Mouse (Mus musculus) liver, adult 2 months (tissue): Measurements from ENCODE around the gene Vmn1r139. TPM values are rescaled to one million over a fixed set of nuclear protein-coding genes. Genes with fewer than 3 reads are reported as not detected.
"Not testable (repeated sequence)": the region's sequence is repeated elsewhere in the genome, so short reads cannot be mapped to it uniquely, and the experiment has no call there.

Experiments
- DNase-seq: peaks from one replicate; pipeline ENCODE4 v3.0.0-alpha.2; 2011; ENCODE audit warnings: low read depth, low spot score; ENCODE audit errors: extremely low read depth
- H3K27ac ChIP-seq: fragments of 200-500 bp; replicated peaks from 2 replicates; pipeline ENCODE4 v1.5.1; 2012; ENCODE audit warnings: low read depth, mild to moderate bottlenecking, control low read depth, inconsistent platforms, low read length; ENCODE audit not compliant: insufficient read depth
- H3K27me3 ChIP-seq: fragments of 200-500 bp; 2 replicates; pipeline ENCODE4 v1.6.1; 2012; ENCODE audit warnings: mild to moderate bottlenecking, moderate library complexity, low read length, inconsistent platforms; ENCODE audit not compliant: control insufficient read depth, insufficient read depth
- H3K36me3 ChIP-seq: fragments of 200-500 bp; 2 replicates; pipeline ENCODE4 v1.6.1; 2012; ENCODE audit warnings: low read length, inconsistent platforms; ENCODE audit not compliant: control insufficient read depth, insufficient read depth
- H3K4me1 ChIP-seq: fragments of 200-500 bp; 2 replicates; pipeline ENCODE4 v1.6.1; 2011; ENCODE audit warnings: low read length; ENCODE audit not compliant: control insufficient read depth, insufficient read depth
- H3K4me3 ChIP-seq: fragments of 200-500 bp; 2 replicates; pipeline ENCODE4 v1.5.1; 2011; ENCODE audit warnings: low read depth, mild to moderate bottlenecking, control low read depth, low read length, moderate library complexity; ENCODE audit not compliant: insufficient read depth
- H3K79me2 ChIP-seq: fragments of 200-500 bp; 2 replicates; pipeline ENCODE4 v1.6.1; 2012; ENCODE audit warnings: inconsistent platforms, mild to moderate bottlenecking, low read length, moderate library complexity; ENCODE audit not compliant: control insufficient read depth, insufficient read depth
- H3K9ac ChIP-seq: fragments of 200-500 bp; 2 replicates; pipeline ENCODE4 v1.6.1; 2012; ENCODE audit warnings: low read depth, mild to moderate bottlenecking, control low read depth, inconsistent platforms, low read length
- WGBS: fragments of 180-500 bp; shearing (Covaris S2); methylation state at CpG from one replicate; pipeline ENCODE4 v1.1.7; 2018; 5-methylcytosine and 5-hydroxymethylcytosine counted together
- polyA plus RNA-seq: library from polyadenylated mRNA; depleted of rRNA; stranded (reverse); fragments of >200 nt; gene quantifications from 2 replicates; pipeline ENCODE4 v1.2.3, GENCODE M21; 2012; rRNA removed
- total RNA-seq: library from RNA; depleted of rRNA; stranded (reverse); fragments of >200 nt; gene quantifications from 2 replicates; pipeline ENCODE4 v1.2.3, GENCODE M21; 2014; rRNA removed

Vmn1r139 gene
- total RNA-seq (not detected in 2 replicates), polyA plus RNA-seq (not detected in 2 replicates)

- no CpG with 5 or more reads among the region's 7 CpGs for WGBS
- H3K4me3 ChIP-seq, H3K4me1 ChIP-seq, DNase-seq, H3K27me3 ChIP-seq, H3K36me3 ChIP-seq, H3K79me2 ChIP-seq, H3K27ac ChIP-seq, H3K9ac ChIP-seq: not testable (repeated sequence)
Measured at GRCm38 (mm10) chr7:22068757-22069156, at the start of gene Vmn1r139. Vmn1r139 (plus strand) TSS chr7:22069057.

DNA sequence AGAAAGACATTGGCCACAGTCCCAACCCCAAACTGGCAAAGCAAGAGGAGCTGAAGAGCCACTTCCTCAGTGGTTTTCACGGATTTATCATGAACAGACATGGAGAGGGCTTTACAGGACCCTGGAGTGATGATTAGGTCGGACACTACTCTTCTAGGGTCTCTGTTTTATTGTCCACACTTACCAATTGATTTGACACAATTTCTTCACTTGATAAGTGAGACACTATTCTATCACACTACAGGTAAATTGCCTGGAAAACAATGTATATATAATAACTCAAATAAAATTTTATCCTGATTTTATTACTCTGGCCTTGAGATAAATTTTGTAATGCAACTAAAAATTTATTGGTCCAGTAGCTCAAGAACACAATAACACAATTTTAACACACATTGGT is 40.1 kb upstream of the Vmn1r139 start, which contains the start of gene Vmn1r138:
Gene Vmn1r138, minus strand, starts transcription at position 101 of the 400 bp plus-strand sequence.
- H3K36me3 ChIP-seq, H3K27ac ChIP-seq, H3K27me3 ChIP-seq, H3K4me1 ChIP-seq, DNase-seq, H3K4me3 ChIP-seq, H3K9ac ChIP-seq, H3K79me2 ChIP-seq: not testable (repeated sequence)
- WGBS: no CpG with 5 or more reads among the region's 2 CpGs

DNA sequence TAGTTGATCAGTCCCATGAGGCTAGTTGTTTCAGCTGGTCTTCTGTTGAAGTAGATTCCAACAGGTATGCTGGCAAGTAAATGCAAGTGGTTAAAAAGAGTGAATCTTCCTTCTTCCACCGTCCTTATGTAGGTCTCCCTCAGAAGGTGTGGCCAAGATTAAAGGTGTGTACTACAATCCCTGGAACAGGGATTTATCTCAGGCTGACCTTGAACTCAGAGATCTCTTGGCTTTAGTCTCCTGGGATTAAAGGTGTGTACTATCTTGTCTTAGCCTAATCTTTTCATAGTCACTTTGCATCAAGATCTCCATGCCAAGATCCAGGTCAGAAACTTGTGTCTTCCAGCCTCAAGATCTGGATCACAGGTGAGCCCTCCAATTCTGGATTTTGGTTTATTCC is 12.7 kb upstream of the Vmn1r139 start, which contains the start of gene Gm6176:
Gene Gm6176, minus strand, starts transcription at position 101 of the 400 bp plus-strand sequence.
- H3K4me1 ChIP-seq, DNase-seq, H3K36me3 ChIP-seq, H3K27me3 ChIP-seq, H3K79me2 ChIP-seq, H3K27ac ChIP-seq, H3K4me3 ChIP-seq, H3K9ac ChIP-seq: not testable (repeated sequence)
- no CpG with 5 or more reads among the region's 1 CpGs for WGBS

GRCm38 (mm10) chr7:22118145-22118544 is 49.3 kb downstream of the Vmn1r139 start, which contains the start of gene Gm16451:
Gm16451 (minus strand) TSS chr7:22118245.
- H3K9ac ChIP-seq, H3K27me3 ChIP-seq, H3K4me1 ChIP-seq, H3K27ac ChIP-seq, DNase-seq, H3K36me3 ChIP-seq, H3K4me3 ChIP-seq, H3K79me2 ChIP-seq: not testable (repeated sequence)
- no CpG with 5 or more reads among the region's 2 CpGs for WGBS

- H3K27me3 ChIP-seq, H3K9ac ChIP-seq, H3K36me3 ChIP-seq, DNase-seq, H3K4me3 ChIP-seq, H3K79me2 ChIP-seq, H3K4me1 ChIP-seq, H3K27ac ChIP-seq: not testable (repeated sequence)
- WGBS: no CpG with 5 or more reads among the region's 5 CpGs
Measured at GRCm38 (mm10) chr7:22134641-22135040, 65.8 kb downstream of the Vmn1r139 start, which contains the start of gene Gm10666. Gm10666 (minus strand) TSS chr7:22134741.

Other genes with a start within 250 kb of the Vmn1r139 start
- not detected in 2 replicates for gene Vmn1r135, start 236.7 kb upstream of the Vmn1r139 start, total RNA-seq
- gene Vmn1r135, start 236.7 kb upstream of the Vmn1r139 start, polyA plus RNA-seq: not detected in 2 replicates
- not detected in 2 replicates for gene Gm5725, start 224.8 kb upstream of the Vmn1r139 start, total RNA-seq
- not detected in 2 replicates for gene Gm5725, start 224.8 kb upstream of the Vmn1r139 start, polyA plus RNA-seq
- gene Gm5891, start 147.8 kb upstream of the Vmn1r139 start, total RNA-seq: not detected in 2 replicates
- not detected in 2 replicates for gene Gm5891, start 147.8 kb upstream of the Vmn1r139 start, polyA plus RNA-seq
- gene Vmn1r137, start 74.5 kb upstream of the Vmn1r139 start, total RNA-seq: not detected in 2 replicates
- gene Vmn1r137, start 74.5 kb upstream of the Vmn1r139 start, polyA plus RNA-seq: not detected in 2 replicates
- gene Vmn1r138, start 40.2 kb upstream of the Vmn1r139 start, total RNA-seq: not detected in 2 replicates
- gene Vmn1r138, start 40.2 kb upstream of the Vmn1r139 start, polyA plus RNA-seq: not detected in 2 replicates
- gene Gm6176, start 12.8 kb upstream of the Vmn1r139 start, total RNA-seq: not detected in 2 replicates
- not detected in 2 replicates for gene Gm6176, start 12.8 kb upstream of the Vmn1r139 start, polyA plus RNA-seq
- gene Gm16451, start 49.2 kb downstream of the Vmn1r139 start, total RNA-seq: not detected in 2 replicates
- gene Gm16451, start 49.2 kb downstream of the Vmn1r139 start, polyA plus RNA-seq: not detected in 2 replicates
- not detected in 2 replicates for gene Gm10666, start 65.7 kb downstream of the Vmn1r139 start, total RNA-seq
- not detected in 2 replicates for gene Gm10666, start 65.7 kb downstream of the Vmn1r139 start, polyA plus RNA-seq
- not detected in 2 replicates for gene Vmn1r142, start 95.0 kb downstream of the Vmn1r139 start, total RNA-seq
- not detected in 2 replicates for gene Vmn1r142, start 95.0 kb downstream of the Vmn1r139 start, polyA plus RNA-seq
- gene Vmn1r143, start 120.3 kb downstream of the Vmn1r139 start, total RNA-seq: not detected in 2 replicates
- not detected in 2 replicates for gene Vmn1r143, start 120.3 kb downstream of the Vmn1r139 start, polyA plus RNA-seq
- not detected in 2 replicates for gene Gm8653, start 132.2 kb downstream of the Vmn1r139 start, total RNA-seq
- not detected in 2 replicates for gene Gm8653, start 132.2 kb downstream of the Vmn1r139 start, polyA plus RNA-seq
- not detected in 2 replicates for gene Gm8453, start 160.4 kb downstream of the Vmn1r139 start, total RNA-seq
- gene Gm8453, start 160.4 kb downstream of the Vmn1r139 start, polyA plus RNA-seq: not detected in 2 replicates